Mouse (Mus musculus): ENCODE results near the gene Olfr1427. TPM values are rescaled to one million over a fixed set of nuclear protein-coding genes. Genes with fewer than 3 reads are reported as not detected.
"Not testable (repeated sequence)": the region's sequence is repeated elsewhere in the genome, so short reads cannot be mapped to it uniquely, and the experiment has no call there.

The Olfr1427 gene
- polyA plus RNA-seq, 1 experiment = not detected

GRCm38 (mm10) chr19:12104541-12104940 lies 1.4 kb upstream of the Olfr1427 start:
- 50% methylated on average over 1 of the region's 1 CpGs for WGBS
- H3K4me1 ChIP-seq (ENCODE audit: control insufficient read depth, insufficient read depth, low read length) = no peaks in the 10 kb centered on the region
- no peak overlapping the region for H3K27ac ChIP-seq (ENCODE audit: insufficient read depth, low read depth, low read length)
- no peak overlapping the region for H3K4me3 ChIP-seq (ENCODE audit: insufficient read depth, low read depth, low read length)
- TF ChIP-seq POLR2A (IDR thresholded peaks at IDR 0.05; ENCODE audit: low read depth, low read length) = no peak
- H3K27me3 ChIP-seq (replicated peaks; ENCODE audit: control insufficient read depth, insufficient read depth, low read length) = no peaks in the 10 kb centered on the region
- no peak for DNase-seq
- no peaks in the 10 kb centered on the region for H3K36me3 ChIP-seq (ENCODE audit: control insufficient read depth, insufficient read depth, low read length)

GRCm38 (mm10) chr19:12091913-12092312 lies 11.2 kb downstream of the Olfr1427 start, which contains the start of gene Olfr1426:
Gene Olfr1426, minus strand, starts transcription at chr19:12092013.
- H3K4me1 ChIP-seq (ENCODE audit: control insufficient read depth, insufficient read depth, low read length) = no peaks in the 10 kb centered on the region
- no peaks in the 10 kb centered on the region for H3K36me3 ChIP-seq (ENCODE audit: control insufficient read depth, insufficient read depth, low read length)
- no peak for DNase-seq
- 80% methylated on average over 1 of the region's 1 CpGs for WGBS
- no peaks in the 10 kb centered on the region for H3K27me3 ChIP-seq (replicated peaks; ENCODE audit: control insufficient read depth, insufficient read depth, low read length)
- TF ChIP-seq POLR2A (IDR thresholded peaks at IDR 0.05; ENCODE audit: low read depth, low read length) (no peak), CTCF (conservative IDR thresholded peaks at IDR 0.05; ENCODE audit: insufficient read depth, insufficient read length, low read depth, low read length) (no peak)
- no peak within 1 kb of the TSS for H3K27ac ChIP-seq (ENCODE audit: insufficient read depth, low read depth, low read length)
- no peak within 1 kb of the TSS for H3K4me3 ChIP-seq (ENCODE audit: insufficient read depth, low read depth, low read length)

- H3K36me3 ChIP-seq (ENCODE audit: control insufficient read depth, insufficient read depth, low read length); H3K27me3 ChIP-seq (replicated peaks; ENCODE audit: control insufficient read depth, insufficient read depth, low read length); H3K4me1 ChIP-seq (ENCODE audit: control insufficient read depth, insufficient read depth, low read length); DNase-seq; H3K27ac ChIP-seq (ENCODE audit: insufficient read depth, low read depth, low read length); H3K4me3 ChIP-seq (ENCODE audit: insufficient read depth, low read depth, low read length): not testable (repeated sequence)
- WGBS = 82% methylated on average over 4 of the region's 4 CpGs
Observed at GRCm38 (mm10) chr19:12077631-12078030, 25.5 kb downstream of the Olfr1427 start, which contains the start of gene Olfr1425. Gene Olfr1425, minus strand, starts transcription at chr19:12077731.

- not testable (repeated sequence) for H3K27ac ChIP-seq (ENCODE audit: insufficient read depth, low read depth, low read length); H3K4me3 ChIP-seq (ENCODE audit: insufficient read depth, low read depth, low read length); DNase-seq; H3K36me3 ChIP-seq (ENCODE audit: control insufficient read depth, insufficient read depth, low read length); H3K4me1 ChIP-seq (ENCODE audit: control insufficient read depth, insufficient read depth, low read length); H3K27me3 ChIP-seq (replicated peaks; ENCODE audit: control insufficient read depth, insufficient read depth, low read length)
- WGBS = 94% methylated on average over 1 of the region's 1 CpGs
Observed at GRCm38 (mm10) chr19:12069546-12069945, 33.6 kb downstream of the Olfr1427 start.

GRCm38 (mm10) chr19:12067806-12068205 lies 35.3 kb downstream of the Olfr1427 start:
- WGBS = 70% methylated on average over 1 of the region's 1 CpGs
- not testable (repeated sequence) for H3K36me3 ChIP-seq (ENCODE audit: control insufficient read depth, insufficient read depth, low read length); H3K27me3 ChIP-seq (replicated peaks; ENCODE audit: control insufficient read depth, insufficient read depth, low read length); H3K27ac ChIP-seq (ENCODE audit: insufficient read depth, low read depth, low read length); H3K4me3 ChIP-seq (ENCODE audit: insufficient read depth, low read depth, low read length); H3K4me1 ChIP-seq (ENCODE audit: control insufficient read depth, insufficient read depth, low read length); DNase-seq

- not testable (repeated sequence) for H3K36me3 ChIP-seq (ENCODE audit: control insufficient read depth, insufficient read depth, low read length); DNase-seq; H3K4me3 ChIP-seq (ENCODE audit: insufficient read depth, low read depth, low read length); H3K27ac ChIP-seq (ENCODE audit: insufficient read depth, low read depth, low read length); H3K27me3 ChIP-seq (replicated peaks; ENCODE audit: control insufficient read depth, insufficient read depth, low read length); H3K4me1 ChIP-seq (ENCODE audit: control insufficient read depth, insufficient read depth, low read length)
- WGBS = 90% methylated on average over 1 of the region's 1 CpGs
Observed at GRCm38 (mm10) chr19:12062582-12062981, 40.6 kb downstream of the Olfr1427 start, which contains the start of gene Olfr1424. Gene Olfr1424, minus strand, starts transcription at chr19:12062682.

Other genes starting within 250 kb of the Olfr1427 start
- gene Olfr1418, start 242.3 kb downstream of the Olfr1427 start, polyA plus RNA-seq (2012; rRNA removed) = not detected in 2 replicates
- gene Olfr1419, start 228.2 kb downstream of the Olfr1427 start, polyA plus RNA-seq (2012; rRNA removed) = 0.05 TPM in 1 of 2 replicates, not detected in the other
- not detected in 2 replicates for gene Olfr1420, start 216.8 kb downstream of the Olfr1427 start, polyA plus RNA-seq (2012; rRNA removed)
- 13.9 and 17.6 TPM in 2 replicates for gene Patl1, start 190.9 kb downstream of the Olfr1427 start, polyA plus RNA-seq (2012; rRNA removed)
- gene Osbp, start 137.4 kb downstream of the Olfr1427 start, polyA plus RNA-seq (2012; rRNA removed) = 21.7 and 24.8 TPM in 2 replicates
- not detected in 2 replicates for gene Olfr1423, start 62.0 kb downstream of the Olfr1427 start, polyA plus RNA-seq (2012; rRNA removed)
- gene Olfr1424, start 40.7 kb downstream of the Olfr1427 start, polyA plus RNA-seq (2012; rRNA removed) = not detected in 2 replicates
- not detected in 2 replicates for gene Olfr1425, start 25.6 kb downstream of the Olfr1427 start, polyA plus RNA-seq (2012; rRNA removed)
- gene Olfr1426, start 11.3 kb downstream of the Olfr1427 start, polyA plus RNA-seq (2012; rRNA removed) = not detected in 2 replicates
- not detected in 2 replicates for gene Olfr1428, start 12.6 kb upstream of the Olfr1427 start, polyA plus RNA-seq (2012; rRNA removed)
- not detected in 2 replicates for gene Olfr76, start 19.9 kb upstream of the Olfr1427 start, polyA plus RNA-seq (2012; rRNA removed)
- gene Olfr1555-ps1, start 66.8 kb upstream of the Olfr1427 start, polyA plus RNA-seq (2012; rRNA removed) = not detected in 2 replicates
- gene Olfr1431, start 97.3 kb upstream of the Olfr1427 start, polyA plus RNA-seq (2012; rRNA removed) = not detected in 2 replicates
- gene Olfr1432, start 129.3 kb upstream of the Olfr1427 start, polyA plus RNA-seq (2012; rRNA removed) = not detected in 2 replicates
- gene Olfr262, start 138.3 kb upstream of the Olfr1427 start, polyA plus RNA-seq (2012; rRNA removed) = not detected in 2 replicates
- not detected in 2 replicates for gene Olfr235, start 157.7 kb upstream of the Olfr1427 start, polyA plus RNA-seq (2012; rRNA removed)
- not detected in 2 replicates for gene Olfr1434, start 176.5 kb upstream of the Olfr1427 start, polyA plus RNA-seq (2012; rRNA removed)
- gene Olfr1436, start 195.8 kb upstream of the Olfr1427 start, polyA plus RNA-seq (2012; rRNA removed) = not detected in 2 replicates
- gene Olfr1437, start 221.8 kb upstream of the Olfr1427 start, polyA plus RNA-seq (2012; rRNA removed) = not detected in 2 replicates
- gene Olfr1438-ps1, start 232.6 kb upstream of the Olfr1427 start, polyA plus RNA-seq (2012; rRNA removed) = not detected in 2 replicates